Comparison of ENCODE assay signal across 28 mouse cellular contexts in genomic region chr9:120647668-120647955, GRCm38 (mm10).
DNase-seq lines count a peak whose midpoint lies in the region; ATAC-seq and TF ChIP-seq lines count a peak whose summit lies in the region.
"Had no signal": no experiment of that assay in that cellular context is flagged by ENCODE, and none has a peak within 500 bp of the region (broad histone marks: within the 10 kb centered on the region; RNA-seq: fewer than 3 reads in every experiment).

No protein-coding gene starts in this region.

- WGBS in forebrain, embryonic 16.5 days, result 76% methylated on average over 7 of the region's 7 CpGs
- WGBS in forebrain, embryonic 12.5 days, result 89% methylated on average over 7 of the region's 7 CpGs
- 72% methylated on average over 7 of the region's 7 CpGs for WGBS in hindbrain, postnatal 0 days
- 87% methylated on average over 7 of the region's 7 CpGs for WGBS in hindbrain, embryonic 10.5 days
- 83% methylated on average over 7 of the region's 7 CpGs for WGBS in embryonic facial prominence, embryonic 13.5 days

- H3K4me2 ChIP-seq in forebrain, embryonic 16.5 days (ENCODE audit: low read length), result no peak overlapping the region
- H3K4me2 ChIP-seq in forebrain, embryonic 12.5 days, result no peak overlapping the region
- H3K4me2 ChIP-seq in hindbrain, postnatal 0 days (ENCODE audit: low read depth, low read length), result no peak overlapping the region
- H3K4me2 ChIP-seq in embryonic facial prominence, embryonic 13.5 days, result no peak overlapping the region
- H3K4me2 ChIP-seq: heart, embryonic 13.5 days; neural tube, embryonic 15.5 days; stomach, embryonic 15.5 days had no signal

- TF ChIP-seq CTCF in hindbrain, postnatal 0 days (IDR thresholded peaks at IDR 0.05; ENCODE audit: low read depth), result no peak

- H3K9me3 ChIP-seq in forebrain, embryonic 16.5 days (ENCODE audit: control insufficient read depth, low read length), result no peaks in the 10 kb centered on the region
- H3K9me3 ChIP-seq in forebrain, embryonic 12.5 days, result no peaks in the 10 kb centered on the region
- H3K9me3 ChIP-seq in hindbrain, postnatal 0 days (ENCODE audit: low read length), result no peaks in the 10 kb centered on the region
- 0 out of 2 replicates have a peak, but pooled peaks cover 3% of the 10 kb centered on the region for H3K9me3 ChIP-seq in hindbrain, embryonic 10.5 days
- no peaks in the 10 kb centered on the region for H3K9me3 ChIP-seq in embryonic facial prominence, embryonic 13.5 days
- H3K9me3 ChIP-seq: G1E; heart, embryonic 13.5 days; neural tube, embryonic 15.5 days; stomach, embryonic 15.5 days had no signal

- ATAC-seq in cerebellum, adult (ENCODE audit: insufficient number of reproducible peaks, low FRiP score, low TSS enrichment), result no peak
- ATAC-seq in forebrain, embryonic 16.5 days, result peak; percentile 15; the same call in 1 of the 2 replicates
- ATAC-seq in forebrain, embryonic 12.5 days (ENCODE audit: low FRiP score), result no peak
- ATAC-seq in hindbrain, postnatal 0 days, result no peak
- ATAC-seq in embryonic facial prominence, embryonic 13.5 days (ENCODE audit: insufficient number of reproducible peaks, insufficient read depth, low FRiP score, low TSS enrichment, low read depth), result no peak
- ATAC-seq: inflammation-experienced regulatory T-cells, adult 6 months had no signal

- peaks cover 10% of the 10 kb centered on the region for H3K4me1 ChIP-seq in forebrain, embryonic 16.5 days (replicated peaks; ENCODE audit: control insufficient read depth, insufficient read depth, low read length)
- H3K4me1 ChIP-seq in forebrain, embryonic 12.5 days, result no peaks in the 10 kb centered on the region
- H3K4me1 ChIP-seq in hindbrain, postnatal 0 days (ENCODE audit: insufficient read depth, low read length), result peaks cover 3% of the 10 kb centered on the region; the same call in 1 of the 2 replicates
- H3K4me1 ChIP-seq in hindbrain, embryonic 10.5 days (replicated peaks), result peaks cover 2% of the 10 kb centered on the region; the same call in 1 of the 2 replicates
- peaks cover 24% of the 10 kb centered on the region for H3K4me1 ChIP-seq in embryonic facial prominence, embryonic 13.5 days
- H3K4me1 ChIP-seq: heart, embryonic 13.5 days; stomach, embryonic 15.5 days had no signal

- H3K36me3 ChIP-seq in forebrain, embryonic 16.5 days (ENCODE audit: control insufficient read depth, insufficient read depth), result no peaks in the 10 kb centered on the region
- no peaks in the 10 kb centered on the region for H3K36me3 ChIP-seq in forebrain, embryonic 12.5 days (replicated peaks)
- no peaks in the 10 kb centered on the region for H3K36me3 ChIP-seq in hindbrain, postnatal 0 days (ENCODE audit: insufficient read depth, low read length)
- no peaks in the 10 kb centered on the region for H3K36me3 ChIP-seq in hindbrain, embryonic 10.5 days
- H3K36me3 ChIP-seq in embryonic facial prominence, embryonic 13.5 days, result no peaks in the 10 kb centered on the region
- H3K36me3 ChIP-seq: G1E; heart, embryonic 13.5 days; neural tube, embryonic 15.5 days; stomach, embryonic 15.5 days had no signal

- peak overlapping the region; percentile 68; the same call in 1 of the 2 replicates for H3K27ac ChIP-seq in forebrain, embryonic 16.5 days (ENCODE audit: low read length)
- H3K27ac ChIP-seq in forebrain, embryonic 12.5 days, result no peak overlapping the region
- 0 out of 2 replicates have a peak overlapping the region, but pooled peaks have one; percentile 48 for H3K27ac ChIP-seq in hindbrain, postnatal 0 days
- H3K27ac ChIP-seq in hindbrain, embryonic 10.5 days, result no peak overlapping the region
- H3K27ac ChIP-seq in embryonic facial prominence, embryonic 13.5 days, result peak overlapping the region; percentile 76
- H3K27ac ChIP-seq: heart, adult 2 months; heart, embryonic 13.5 days; left cerebral cortex, adult 2 months; liver, embryonic 14.5 days; stomach, embryonic 15.5 days had no signal

- no peak overlapping the region for H3K9ac ChIP-seq in forebrain, embryonic 16.5 days (replicated peaks; ENCODE audit: low read depth, low read length)
- H3K9ac ChIP-seq in forebrain, embryonic 12.5 days, result no peak overlapping the region
- no peak overlapping the region for H3K9ac ChIP-seq in hindbrain, postnatal 0 days (replicated peaks; ENCODE audit: low read length)
- H3K9ac ChIP-seq in embryonic facial prominence, embryonic 13.5 days, result no peak overlapping the region
- H3K9ac ChIP-seq: heart, embryonic 13.5 days; liver, embryonic 14.5 days; neural tube, embryonic 15.5 days; stomach, embryonic 15.5 days had no signal

- DNase-seq in cerebellum, postnatal 10 days, result peak; percentile 72 to 73
- DNase-seq in hindbrain, postnatal 0 days (ENCODE audit: low spot score), result peak; percentile 17
- DNase-seq in hindbrain, embryonic 10.5 days (ENCODE audit: low spot score), result no peak
- no peak for DNase-seq in lung, postnatal 36 days
- DNase-seq: adrenal gland, postnatal 10 days; cerebellum, adult 11-12 months; gastrocnemius, adult 2 months; gastrocnemius, postnatal 36 days; heart, adult 2 months; kidney, adult 11 months; kidney, postnatal 14 days; liver; lung, adult 2 months; lung, postnatal 10 days; midbrain, embryonic 14.5 days; right cerebral cortex, postnatal 25 days had no signal

- H3K27me3 ChIP-seq in forebrain, embryonic 16.5 days (replicated peaks; ENCODE audit: control insufficient read depth, insufficient read depth, low read length), result no peaks in the 10 kb centered on the region
- H3K27me3 ChIP-seq in forebrain, embryonic 12.5 days, result no peaks in the 10 kb centered on the region
- H3K27me3 ChIP-seq in hindbrain, postnatal 0 days (ENCODE audit: insufficient read depth, low read length), result no peaks in the 10 kb centered on the region
- H3K27me3 ChIP-seq in hindbrain, embryonic 10.5 days (ENCODE audit: insufficient read depth, poor library complexity, severe bottlenecking), result no peaks in the 10 kb centered on the region
- no peaks in the 10 kb centered on the region for H3K27me3 ChIP-seq in embryonic facial prominence, embryonic 13.5 days
- H3K27me3 ChIP-seq: CH12.LX; neural tube, embryonic 15.5 days; stomach, embryonic 15.5 days had no signal

- H3K4me3 ChIP-seq in forebrain, embryonic 16.5 days (replicated peaks; ENCODE audit: low read length), result no peak overlapping the region
- no peak overlapping the region for H3K4me3 ChIP-seq in forebrain, embryonic 12.5 days (replicated peaks)
- no peak overlapping the region for H3K4me3 ChIP-seq in hindbrain, postnatal 0 days (ENCODE audit: low read length)
- no peak overlapping the region for H3K4me3 ChIP-seq in hindbrain, embryonic 10.5 days
- no peak overlapping the region for H3K4me3 ChIP-seq in embryonic facial prominence, embryonic 13.5 days
- H3K4me3 ChIP-seq: gastrocnemius, adult 2 months; heart, adult 2 months; heart, embryonic 13.5 days; left cerebral cortex, adult 2 months; neural tube, embryonic 15.5 days; stomach, embryonic 15.5 days had no signal

Comparison
In these comparisons a context has a peak if more than half of its experiments do, and no peak if none do; other contexts are left out.
1. DNase-seq: peak in cerebellum, postnatal 10 days (2 of 2) and hindbrain, postnatal 0 days (single experiment); none in hindbrain, embryonic 10.5 days (single experiment) and lung, postnatal 36 days (single experiment).
2. H3K27ac ChIP-seq: peak in forebrain, embryonic 16.5 days (single experiment), hindbrain, postnatal 0 days (single experiment) and embryonic facial prominence, embryonic 13.5 days (single experiment); none in forebrain, embryonic 12.5 days (single experiment) and hindbrain, embryonic 10.5 days (single experiment).